Mouse (Mus musculus): Measurements from ENCODE around the gene Macrod1. TPM values are rescaled to one million over a fixed set of nuclear protein-coding genes. Genes with fewer than 3 reads are reported as not detected.

The Macrod1 gene
- polyA plus RNA-seq, 1 experiment from 2014 or later, result 12.3 TPM

DNA sequence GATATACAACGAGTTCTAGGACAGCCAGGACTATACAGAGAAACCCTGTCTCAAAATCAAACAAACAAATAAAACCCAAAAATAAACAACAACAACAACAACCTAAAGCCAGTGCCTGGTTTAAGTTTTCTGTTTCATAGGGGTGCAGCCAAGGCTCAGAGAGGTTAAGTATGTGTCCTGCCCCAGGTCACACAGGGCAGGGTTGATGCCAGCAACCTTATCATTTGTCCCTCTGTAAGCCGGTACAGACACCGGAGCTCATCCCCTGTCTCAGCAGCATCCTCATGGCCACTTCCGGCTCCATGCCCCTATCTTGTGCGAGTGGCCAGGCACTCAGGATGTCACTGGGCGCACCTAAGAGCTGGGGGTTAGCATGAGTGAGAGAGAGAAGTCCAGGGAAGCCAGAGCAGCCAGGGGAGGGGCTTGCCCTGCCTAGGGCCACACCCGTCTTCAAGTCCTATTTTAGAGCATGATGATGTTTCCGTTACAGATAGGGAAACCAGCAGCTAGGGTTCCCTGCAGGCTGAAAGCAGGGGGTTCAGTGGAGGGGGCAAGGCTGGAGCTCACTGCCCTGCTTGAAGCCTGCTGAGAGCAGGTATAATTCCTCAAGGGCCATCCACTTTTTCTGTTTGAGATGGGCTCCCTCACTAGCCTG lies 61.2 kb downstream of the Macrod1 start:
- Histone ChIP-seq H3K27ac (no peak overlapping the region), H3K9me3 (no peaks in the 10 kb centered on the region), H3K4me3 (replicated peaks) (no peak overlapping the region), H3K4me2 (no peak overlapping the region), H3K27me3 (peaks cover 53% of the 10 kb centered on the region), H3K9ac (replicated peaks) (no peak overlapping the region), H3K36me3 (no peaks in the 10 kb centered on the region), H3K4me1 (replicated peaks) (peaks cover 81% of the 10 kb centered on the region)
- 75% methylated on average over 8 of the region's 8 CpGs for WGBS
- ATAC-seq (ENCODE audit: insufficient number of reproducible peaks, insufficient read depth, low FRiP score, low TSS enrichment, low read depth), result no peak

GRCm38 (mm10) chr19:7121252-7121651 lies 64.6 kb downstream of the Macrod1 start:
- no peak overlapping the region for H3K4me2 ChIP-seq
- H3K4me3 ChIP-seq (replicated peaks), result no peak overlapping the region
- H3K9ac ChIP-seq (replicated peaks), result no peak overlapping the region
- H3K4me1 ChIP-seq (replicated peaks), result peaks cover 50% of the 10 kb centered on the region
- no peak overlapping the region for H3K27ac ChIP-seq
- ATAC-seq (ENCODE audit: insufficient number of reproducible peaks, insufficient read depth, low FRiP score, low TSS enrichment, low read depth), result no peak
- no peaks in the 10 kb centered on the region for H3K36me3 ChIP-seq
- WGBS, result 34% methylated on average over 11 of the region's 11 CpGs
- peaks cover 60% of the 10 kb centered on the region for H3K27me3 ChIP-seq
- no peaks in the 10 kb centered on the region for H3K9me3 ChIP-seq

GRCm38 (mm10) chr19:7122277-7122676 lies 65.7 kb downstream of the Macrod1 start:
- H3K27ac ChIP-seq, result 0 out of 2 replicates have a peak overlapping the region, but pooled peaks have one; percentile 4
- H3K4me1 ChIP-seq (replicated peaks), result peaks cover 40% of the 10 kb centered on the region
- H3K4me2 ChIP-seq, result 0 out of 2 replicates have a peak overlapping the region, but pooled peaks have one; percentile 8
- no peak for ATAC-seq (ENCODE audit: insufficient number of reproducible peaks, insufficient read depth, low FRiP score, low TSS enrichment, low read depth)
- no peak overlapping the region for H3K4me3 ChIP-seq (replicated peaks)
- WGBS, result 38% methylated on average over 4 of the region's 4 CpGs
- H3K9ac ChIP-seq (replicated peaks), result no peak overlapping the region
- peaks cover 60% of the 10 kb centered on the region for H3K27me3 ChIP-seq
- H3K36me3 ChIP-seq, result no peaks in the 10 kb centered on the region
- H3K9me3 ChIP-seq, result no peaks in the 10 kb centered on the region

DNA sequence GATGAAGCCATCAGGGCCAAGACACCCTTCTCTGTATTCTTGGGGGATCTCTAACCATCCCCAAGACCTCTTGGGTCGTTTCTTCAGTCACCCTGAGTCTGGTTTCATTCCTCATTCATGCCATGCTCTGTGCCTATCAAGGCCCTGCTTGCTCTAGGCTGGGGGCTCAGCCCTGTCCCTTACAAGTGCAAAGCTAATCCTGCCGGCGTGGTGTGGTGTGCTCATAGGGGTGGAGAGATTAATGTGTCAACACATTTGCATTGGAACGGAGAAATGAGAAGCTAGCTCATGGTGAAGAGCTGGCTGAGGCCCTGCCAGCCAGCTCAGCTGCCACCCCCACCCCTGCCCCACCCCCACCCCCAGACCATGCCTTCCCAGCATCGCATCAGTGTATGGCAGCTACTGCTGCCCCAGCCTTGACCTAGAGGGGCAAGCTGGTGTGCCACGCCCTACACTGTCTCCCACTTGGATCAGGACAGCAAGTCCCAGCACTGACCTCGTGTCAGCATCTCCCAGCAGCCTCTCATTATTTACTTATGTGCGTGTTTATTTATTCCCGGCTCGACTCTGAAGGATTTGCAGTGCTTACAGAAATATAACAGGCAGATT lies 66.2 kb downstream of the Macrod1 start:
- ATAC-seq (ENCODE audit: insufficient number of reproducible peaks, insufficient read depth, low FRiP score, low TSS enrichment, low read depth), result no peak
- no peak overlapping the region for H3K4me3 ChIP-seq (replicated peaks)
- no peak overlapping the region for H3K4me2 ChIP-seq
- H3K9ac ChIP-seq (replicated peaks), result no peak overlapping the region
- 44% methylated on average over 10 of the region's 10 CpGs for WGBS
- H3K27ac ChIP-seq, result 0 out of 2 replicates have a peak overlapping the region, but pooled peaks have one; percentile 4
- H3K36me3 ChIP-seq, result no peaks in the 10 kb centered on the region
- H3K4me1 ChIP-seq (replicated peaks), result peaks cover 37% of the 10 kb centered on the region
- no peaks in the 10 kb centered on the region for H3K9me3 ChIP-seq
- peaks cover 60% of the 10 kb centered on the region for H3K27me3 ChIP-seq

GRCm38 (mm10) chr19:7125526-7126156 lies 69.0 kb downstream of the Macrod1 start:
- Histone ChIP-seq H3K36me3 (no peaks in the 10 kb centered on the region), H3K4me1 (replicated peaks) (peaks cover 40% of the 10 kb centered on the region), H3K27ac (no peak overlapping the region), H3K4me2 (no peak overlapping the region), H3K27me3 (peaks cover 58% of the 10 kb centered on the region), H3K9me3 (no peaks in the 10 kb centered on the region), H3K4me3 (replicated peaks) (no peak overlapping the region), H3K9ac (replicated peaks) (no peak overlapping the region)
- WGBS, result 82% methylated on average over 4 of the region's 4 CpGs
- ATAC-seq (ENCODE audit: insufficient number of reproducible peaks, insufficient read depth, low FRiP score, low TSS enrichment, low read depth), result no peak

- H3K4me1 ChIP-seq (replicated peaks), result peaks cover 42% of the 10 kb centered on the region
- no peak overlapping the region for H3K9ac ChIP-seq (replicated peaks)
- H3K36me3 ChIP-seq, result no peaks in the 10 kb centered on the region
- no peaks in the 10 kb centered on the region for H3K9me3 ChIP-seq
- ATAC-seq (ENCODE audit: insufficient number of reproducible peaks, insufficient read depth, low FRiP score, low TSS enrichment, low read depth), result no peak
- WGBS, result 75% methylated on average over 1 of the region's 1 CpGs
- H3K27ac ChIP-seq, result no peak overlapping the region
- H3K4me2 ChIP-seq, result no peak overlapping the region
- H3K4me3 ChIP-seq (replicated peaks), result no peak overlapping the region
- H3K27me3 ChIP-seq, result peaks cover 59% of the 10 kb centered on the region
Measured at GRCm38 (mm10) chr19:7126209-7126608, 69.6 kb downstream of the Macrod1 start.

- no peaks in the 10 kb centered on the region for H3K36me3 ChIP-seq
- H3K4me1 ChIP-seq (replicated peaks), result peaks cover 42% of the 10 kb centered on the region
- 61% methylated on average over 2 of the region's 2 CpGs for WGBS
- ATAC-seq (ENCODE audit: insufficient number of reproducible peaks, insufficient read depth, low FRiP score, low TSS enrichment, low read depth), result no peak
- H3K4me2 ChIP-seq, result no peak overlapping the region
- H3K27me3 ChIP-seq, result peaks cover 58% of the 10 kb centered on the region
- H3K9me3 ChIP-seq, result no peaks in the 10 kb centered on the region
- H3K9ac ChIP-seq (replicated peaks), result no peak overlapping the region
- no peak overlapping the region for H3K27ac ChIP-seq
- no peak overlapping the region for H3K4me3 ChIP-seq (replicated peaks)
Measured at GRCm38 (mm10) chr19:7126933-7127332, 70.3 kb downstream of the Macrod1 start.

DNA sequence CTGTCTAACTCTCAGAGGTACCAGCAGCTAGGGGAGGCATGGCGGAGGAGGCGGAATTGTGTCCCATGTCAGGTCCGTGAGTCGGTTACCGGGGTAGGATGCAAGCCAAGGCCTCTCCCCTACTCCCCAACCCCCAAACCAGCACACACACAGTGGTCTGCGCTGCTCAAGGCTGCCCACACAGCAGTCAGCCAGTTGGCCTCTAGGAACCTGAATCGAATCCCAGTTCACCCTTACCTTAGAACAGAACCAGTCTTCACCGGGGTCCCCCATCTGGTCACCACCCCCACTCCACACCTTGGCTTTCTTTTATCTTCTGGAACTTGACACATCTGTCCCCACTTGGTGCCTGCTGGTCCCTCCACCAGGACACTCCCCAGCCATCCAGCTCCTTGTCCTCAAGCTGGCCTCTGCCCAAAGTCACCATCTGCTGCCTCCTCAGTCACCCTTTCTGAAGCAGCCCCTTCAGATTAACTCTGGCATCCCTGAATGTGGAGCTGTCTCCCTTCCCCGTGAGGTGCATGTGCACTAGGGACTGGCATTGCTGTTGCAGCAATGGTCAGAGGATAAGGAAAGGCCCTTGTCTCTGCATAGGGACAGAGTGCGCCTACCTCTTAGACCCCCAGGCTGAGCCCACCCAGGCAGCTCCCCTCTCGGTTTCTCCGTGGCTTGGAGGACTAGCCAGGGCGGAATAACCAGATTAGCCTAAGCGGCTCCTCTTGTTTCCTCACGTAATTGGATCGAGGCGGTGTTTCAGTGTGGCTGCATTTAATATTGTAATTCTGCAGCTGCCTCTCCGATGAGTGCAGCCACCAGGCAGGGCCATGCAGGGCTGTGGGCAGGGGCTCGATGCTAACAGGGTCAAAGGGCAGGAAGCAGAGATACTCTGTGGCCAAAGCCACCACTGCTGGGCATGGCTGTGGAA lies 72.2 kb downstream of the Macrod1 start:
- Histone ChIP-seq H3K27ac (no peak overlapping the region), H3K9me3 (no peaks in the 10 kb centered on the region), H3K4me1 (replicated peaks) (peaks cover 46% of the 10 kb centered on the region), H3K36me3 (no peaks in the 10 kb centered on the region), H3K4me3 (replicated peaks) (no peak overlapping the region), H3K27me3 (peaks cover 71% of the 10 kb centered on the region), H3K4me2 (no peak overlapping the region), H3K9ac (replicated peaks) (no peak overlapping the region)
- ATAC-seq (ENCODE audit: insufficient number of reproducible peaks, insufficient read depth, low FRiP score, low TSS enrichment, low read depth), result no peak
- 44% methylated on average over 19 of the region's 19 CpGs for WGBS

DNA sequence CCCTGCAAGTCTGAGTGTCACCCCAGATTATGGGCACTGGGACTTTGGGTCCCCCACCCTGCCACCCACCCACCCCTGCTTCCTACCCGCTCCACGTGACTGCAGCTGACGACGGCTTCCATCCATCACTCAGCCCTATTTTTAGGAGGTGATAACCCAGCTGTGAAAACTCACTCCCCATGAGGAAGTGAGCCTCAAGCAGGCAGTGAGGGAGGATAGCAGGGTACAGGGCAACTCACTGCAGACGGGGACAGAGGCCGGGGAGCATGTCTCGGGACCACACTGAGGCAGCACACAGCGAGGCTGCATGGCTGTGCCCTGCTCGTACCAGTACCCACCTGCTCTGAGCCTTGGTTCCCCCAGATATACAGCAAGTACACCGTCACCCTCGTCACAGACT lies 73.7 kb downstream of the Macrod1 start:
- no peaks in the 10 kb centered on the region for H3K9me3 ChIP-seq
- H3K27me3 ChIP-seq, result peaks cover 63% of the 10 kb centered on the region
- no peak overlapping the region for H3K27ac ChIP-seq
- H3K36me3 ChIP-seq, result no peaks in the 10 kb centered on the region
- no peak for ATAC-seq (ENCODE audit: insufficient number of reproducible peaks, insufficient read depth, low FRiP score, low TSS enrichment, low read depth)
- H3K4me2 ChIP-seq, result no peak overlapping the region
- H3K4me3 ChIP-seq (replicated peaks), result no peak overlapping the region
- H3K4me1 ChIP-seq (replicated peaks), result peaks cover 61% of the 10 kb centered on the region
- 62% methylated on average over 11 of the region's 11 CpGs for WGBS
- no peak overlapping the region for H3K9ac ChIP-seq (replicated peaks)

- Histone ChIP-seq H3K4me1 (replicated peaks) (peaks cover 92% of the 10 kb centered on the region), H3K27ac (no peak overlapping the region), H3K36me3 (no peaks in the 10 kb centered on the region), H3K4me2 (no peak overlapping the region), H3K9me3 (no peaks in the 10 kb centered on the region), H3K27me3 (peaks cover 65% of the 10 kb centered on the region), H3K4me3 (replicated peaks) (no peak overlapping the region), H3K9ac (replicated peaks) (no peak overlapping the region)
- WGBS, result 74% methylated on average over 9 of the region's 9 CpGs
- ATAC-seq (ENCODE audit: insufficient number of reproducible peaks, insufficient read depth, low FRiP score, low TSS enrichment, low read depth), result no peak
Measured at GRCm38 (mm10) chr19:7133436-7133835, 76.8 kb downstream of the Macrod1 start.

DNA sequence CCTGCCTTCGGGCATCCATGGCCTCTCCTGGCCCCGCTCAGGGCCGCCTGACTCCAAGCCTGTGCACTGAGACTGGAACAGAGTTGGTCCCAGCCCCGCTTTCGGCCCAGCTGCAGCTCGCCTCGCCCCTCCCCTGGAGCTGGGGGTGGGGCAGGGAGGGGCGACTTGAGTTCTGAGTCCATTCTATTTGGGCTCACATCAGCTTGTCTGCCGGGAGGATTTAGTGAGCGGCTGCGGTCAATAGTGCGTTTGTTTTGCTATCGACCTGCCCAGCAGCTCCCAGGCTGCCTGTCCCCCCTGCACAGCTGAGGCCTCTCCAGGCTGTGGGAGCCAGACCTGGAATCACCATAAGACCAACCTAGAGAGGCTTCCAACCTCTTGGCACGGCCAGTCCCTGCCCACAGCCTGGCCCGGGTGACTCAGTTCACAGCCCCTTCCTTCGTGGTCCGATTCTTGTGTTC lies 78.1 kb downstream of the Macrod1 start:
- Histone ChIP-seq H3K9ac (replicated peaks) (no peak overlapping the region), H3K36me3 (no peaks in the 10 kb centered on the region), H3K27ac (peak overlapping the region; percentile 84), H3K4me3 (replicated peaks) (no peak overlapping the region), H3K27me3 (peaks cover 64% of the 10 kb centered on the region), H3K4me1 (replicated peaks) (peaks cover 93% of the 10 kb centered on the region), H3K9me3 (no peaks in the 10 kb centered on the region), H3K4me2 (peak overlapping the region; percentile 26)
- 22% methylated on average over 17 of the region's 17 CpGs for whole genome bisulfite sequencing
- no peak for ATAC-seq (ENCODE audit: insufficient number of reproducible peaks, insufficient read depth, low FRiP score, low TSS enrichment, low read depth)

All from limb, embryonic 12.5 days (tissue).